1 mouse cellular context compared by ENCODE assay signal in the genomic region with DNA sequence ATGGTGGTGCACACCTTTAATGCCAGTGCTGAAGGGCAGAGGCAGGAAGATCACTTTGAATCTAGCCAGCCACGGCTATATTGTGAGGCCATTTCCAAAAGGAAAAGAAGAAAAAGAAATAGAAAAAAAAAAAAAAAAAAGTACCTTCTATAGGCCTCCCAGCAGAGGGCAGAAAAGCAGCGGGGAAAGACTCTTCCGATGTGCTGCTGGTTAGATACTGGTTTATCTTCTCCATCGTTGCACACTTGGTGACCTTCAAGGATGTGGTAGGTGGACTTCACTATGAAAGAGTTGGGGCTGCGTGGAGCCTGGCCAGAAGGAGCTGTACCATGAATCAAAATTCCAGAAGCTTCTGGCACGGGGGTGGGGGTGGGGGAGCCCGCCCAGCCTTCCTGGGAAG.
TF ChIP-seq lines count a peak whose summit lies in the region.

No protein-coding gene starts in this region.

TF ChIP-seq in MEL, 35 proteins besides CTCF, POLR2A, EP300 and RAD21:
- TF ChIP-seq GABPA (IDR thresholded peaks at IDR 0.05; ENCODE audit: low read depth, low read length) (no peak), SMC3 (IDR thresholded peaks at IDR 0.05; ENCODE audit: low read depth, low read length) (peak; percentile 57), ZKSCAN1 (IDR thresholded peaks at IDR 0.05; ENCODE audit: low read depth, low read length) (no peak), ZC3H11A (IDR thresholded peaks at IDR 0.05; ENCODE audit: low read depth, low read length) (peak; percentile 53), CHD2 (IDR thresholded peaks at IDR 0.05; ENCODE audit: low read length) (no peak), MAFK (IDR thresholded peaks at IDR 0.05; ENCODE audit: borderline replicate concordance, low read depth, low read length) (no peak), ZNF384 (IDR thresholded peaks at IDR 0.05; ENCODE audit: low read depth, low read length) (peak; percentile 95)
